Mouse (Mus musculus): ENCODE results near the gene Adamts18.

The Adamts18 gene

GRCm38 (mm10) chr8:113660128-113660527, 188.4 kb downstream of the Adamts18 start:
- DNase-seq (ENCODE audit: low spot score), result no peak

GRCm38 (mm10) chr8:113656681-113657298, 191.7 kb downstream of the Adamts18 start:
- no peak for DNase-seq (ENCODE audit: low spot score)

GRCm38 (mm10) chr8:113656154-113656553, 192.4 kb downstream of the Adamts18 start:
- no peak for DNase-seq (ENCODE audit: low spot score)

GRCm38 (mm10) chr8:113653151-113653550, 195.4 kb downstream of the Adamts18 start:
- no peak for DNase-seq (ENCODE audit: low spot score)

GRCm38 (mm10) chr8:113652450-113652849, 196.1 kb downstream of the Adamts18 start:
- DNase-seq (ENCODE audit: low spot score), result no peak
